Mouse (Mus musculus) stomach, embryonic 15.5 days (tissue): Measurements from ENCODE around the gene Map2k1. TPM values are rescaled to one million over a fixed set of nuclear protein-coding genes. Genes with fewer than 3 reads are reported as not detected.
"Not testable (repeated sequence)": the region's sequence is repeated elsewhere in the genome, so short reads cannot be mapped to it uniquely, and the experiment has no call there.

Source experiments
- ATAC-seq: fragments of 200-750 bp; cut with Nextera tagmentation; 2 replicates; pipeline ENCODE4 v1.8.0; 2017; ENCODE audit warnings: low read depth, moderate number of reproducible peaks, moderate TSS enrichment; ENCODE audit not compliant: insufficient read depth, low FRiP score
- H3K27ac ChIP-seq: fragments of 300-500 bp; sonication (generic); 2 replicates; pipeline ENCODE4 v1.5.1; 2015; ENCODE audit warnings: mild to moderate bottlenecking, inconsistent platforms
- H3K27me3 ChIP-seq: fragments of 300-500 bp; sonication (generic); replicated peaks from 2 replicates; pipeline ENCODE4 v1.6.1; 2015; ENCODE audit warnings: inconsistent platforms
- H3K36me3 ChIP-seq: fragments of 300-500 bp; sonication (generic); 2 replicates; pipeline ENCODE4 v1.6.1; 2015; ENCODE audit warnings: inconsistent platforms
- H3K4me1 ChIP-seq: fragments of 300-500 bp; sonication (generic); 2 replicates; pipeline ENCODE4 v1.6.1; 2015; ENCODE audit warnings: inconsistent platforms
- H3K4me2 ChIP-seq: fragments of 300-500 bp; sonication (generic); 2 replicates; pipeline ENCODE4 v1.6.1; 2015; ENCODE audit warnings: mild to moderate bottlenecking, inconsistent platforms
- H3K4me3 ChIP-seq: fragments of 300-500 bp; sonication (generic); replicated peaks from 2 replicates; pipeline ENCODE4 v1.5.1; 2015; ENCODE audit warnings: inconsistent platforms
- H3K9ac ChIP-seq: fragments of 300-500 bp; sonication (generic); 2 replicates; pipeline ENCODE4 v1.6.1; 2015; ENCODE audit warnings: inconsistent platforms
- H3K9me3 ChIP-seq: fragments of 300-500 bp; sonication (generic); 2 replicates; pipeline ENCODE4 v1.6.1; 2016; ENCODE audit warnings: inconsistent platforms
- WGBS: fragments of 180-500 bp; shearing (Covaris S2); methylation state at CpG from one replicate; pipeline ENCODE4 v1.1.7; 2015; 5-methylcytosine and 5-hydroxymethylcytosine counted together
- polyA plus RNA-seq: library from polyadenylated mRNA; unstranded; fragments of >200 nt; fragmentation: Nextera tagmentation; extraction: Ambion mirVana; gene quantifications from 2 replicates; pipeline ENCODE4 v1.2.1, GENCODE M21; 2015

The Map2k1 gene
- polyA plus RNA-seq, result 85.5 and 88.6 TPM in 2 replicates

- 0% methylated on average over 89 of the region's 89 CpGs for WGBS
- peak; percentile 97 for ATAC-seq
- Histone ChIP-seq H3K4me1 (0 out of 2 replicates have a peak, but pooled peaks cover 6% of the 10 kb centered on the region), H3K36me3 (no peaks in the 10 kb centered on the region), H3K27me3 (no peaks in the 10 kb centered on the region), H3K27ac (peak within 1 kb of the TSS; percentile 97), H3K4me3 (peak within 1 kb of the TSS; percentile 100), H3K4me2 (peak within 1 kb of the TSS; percentile 76), H3K9ac (peak within 1 kb of the TSS; percentile 95), H3K9me3 (no peaks in the 10 kb centered on the region)
These were observed at the start of gene Map2k1 for GRCm38 (mm10) chr9:64253021-64253904. TSS of gene Map2k1 (minus strand) at chr9:64253631.

GRCm38 (mm10) chr9:64303086-64303485 is 49.7 kb upstream of the Map2k1 start:
- H3K9me3 ChIP-seq, H3K27ac ChIP-seq, ATAC-seq, H3K4me3 ChIP-seq, H3K4me2 ChIP-seq, H3K4me1 ChIP-seq, H3K27me3 ChIP-seq, H3K9ac ChIP-seq: not testable (repeated sequence)
- WGBS, result 89% methylated on average over 4 of the region's 4 CpGs
- H3K36me3 ChIP-seq, result peaks cover 37% of the 10 kb centered on the region

- H3K9me3 ChIP-seq, result no peaks in the 10 kb centered on the region
- no peaks in the 10 kb centered on the region for H3K36me3 ChIP-seq
- peak overlapping the region; percentile 67 for H3K4me2 ChIP-seq
- WGBS, result 41% methylated on average over 5 of the region's 5 CpGs
- peak overlapping the region; percentile 90 for H3K4me3 ChIP-seq
- H3K9ac ChIP-seq, result peak overlapping the region; percentile 96
- no peak for ATAC-seq
- no peaks in the 10 kb centered on the region for H3K27me3 ChIP-seq
- no peak overlapping the region for H3K27ac ChIP-seq
- H3K4me1 ChIP-seq, result peaks cover 9% of the 10 kb centered on the region; the same call in 1 of the 2 replicates
These were observed 29.1 kb upstream of the Map2k1 start for GRCm38 (mm10) chr9:64282404-64282987.

GRCm38 (mm10) chr9:64281781-64282178 is 28.3 kb upstream of the Map2k1 start:
- no peaks in the 10 kb centered on the region for H3K36me3 ChIP-seq
- peak overlapping the region; percentile 93 for H3K27ac ChIP-seq
- H3K4me1 ChIP-seq, result peaks cover 9% of the 10 kb centered on the region; the same call in 1 of the 2 replicates
- peak overlapping the region; percentile 90 for H3K4me3 ChIP-seq
- H3K4me2 ChIP-seq, result peak overlapping the region; percentile 67
- no peaks in the 10 kb centered on the region for H3K27me3 ChIP-seq
- H3K9ac ChIP-seq, result peak overlapping the region; percentile 96
- peak; percentile 90 for ATAC-seq
- under 1% methylated on average over 24 of the region's 24 CpGs for WGBS
- no peaks in the 10 kb centered on the region for H3K9me3 ChIP-seq

GRCm38 (mm10) chr9:64281105-64281780 is 27.8 kb upstream of the Map2k1 start, which contains the start of gene Tipin:
TSS of gene Tipin (plus strand) at chr9:64281581.
- ATAC-seq, result peak; percentile 94
- Histone ChIP-seq H3K27me3 (no peaks in the 10 kb centered on the region), H3K9ac (peak within 1 kb of the TSS; percentile 96), H3K9me3 (no peaks in the 10 kb centered on the region), H3K27ac (peak within 1 kb of the TSS; percentile 93), H3K4me1 (peaks cover 9% of the 10 kb centered on the region; the same call in 1 of the 2 replicates), H3K36me3 (no peaks in the 10 kb centered on the region), H3K4me3 (peak within 1 kb of the TSS; percentile 90), H3K4me2 (peak within 1 kb of the TSS; percentile 67)
- WGBS, result 2% methylated on average over 46 of the region's 46 CpGs

- no peak overlapping the region for H3K4me3 ChIP-seq
- H3K27ac ChIP-seq, result no peak overlapping the region
- H3K9ac ChIP-seq, result no peak overlapping the region
- H3K4me1 ChIP-seq, result peaks cover 9% of the 10 kb centered on the region; the same call in 1 of the 2 replicates
- no peak for ATAC-seq
- no peaks in the 10 kb centered on the region for H3K27me3 ChIP-seq
- no peaks in the 10 kb centered on the region for H3K36me3 ChIP-seq
- H3K9me3 ChIP-seq, result no peaks in the 10 kb centered on the region
- H3K4me2 ChIP-seq, result no peak overlapping the region
- WGBS, result 87% methylated on average over 6 of the region's 6 CpGs
These were observed 25.4 kb upstream of the Map2k1 start for GRCm38 (mm10) chr9:64278665-64279310.

GRCm38 (mm10) chr9:64277706-64278105 is 24.3 kb upstream of the Map2k1 start:
- Histone ChIP-seq H3K4me2 (no peak overlapping the region), H3K27me3 (no peaks in the 10 kb centered on the region), H3K36me3 (no peaks in the 10 kb centered on the region), H3K4me1 (peaks cover 9% of the 10 kb centered on the region; the same call in 1 of the 2 replicates), H3K9ac (no peak overlapping the region), H3K9me3 (no peaks in the 10 kb centered on the region), H3K27ac (no peak overlapping the region), H3K4me3 (no peak overlapping the region)
- 63% methylated on average over 8 of the region's 8 CpGs for WGBS
- no peak for ATAC-seq

- Histone ChIP-seq H3K27ac (no peak overlapping the region), H3K4me3 (no peak overlapping the region), H3K9me3 (no peaks in the 10 kb centered on the region), H3K4me2 (no peak overlapping the region), H3K27me3 (no peaks in the 10 kb centered on the region), H3K36me3 (no peaks in the 10 kb centered on the region), H3K4me1 (no peaks in the 10 kb centered on the region), H3K9ac (no peak overlapping the region)
- WGBS, result 72% methylated on average over 1 of the region's 1 CpGs
- no peak for ATAC-seq
These were observed 21.5 kb upstream of the Map2k1 start for GRCm38 (mm10) chr9:64274919-64275318.

- H3K4me2 ChIP-seq, result no peak overlapping the region
- no peak overlapping the region for H3K27ac ChIP-seq
- H3K36me3 ChIP-seq, result no peaks in the 10 kb centered on the region
- no peak for ATAC-seq
- H3K4me1 ChIP-seq, result no peaks in the 10 kb centered on the region
- H3K9me3 ChIP-seq, result no peaks in the 10 kb centered on the region
- H3K9ac ChIP-seq, result no peak overlapping the region
- H3K27me3 ChIP-seq, result no peaks in the 10 kb centered on the region
- H3K4me3 ChIP-seq, result no peak overlapping the region
- 74% methylated on average over 4 of the region's 4 CpGs for WGBS
These were observed 20.9 kb upstream of the Map2k1 start for GRCm38 (mm10) chr9:64274291-64274690.

GRCm38 (mm10) chr9:64273757-64274156 is 20.3 kb upstream of the Map2k1 start:
- Histone ChIP-seq H3K4me3 (no peak overlapping the region), H3K4me2 (no peak overlapping the region), H3K9me3 (no peaks in the 10 kb centered on the region), H3K27ac (no peak overlapping the region), H3K36me3 (no peaks in the 10 kb centered on the region), H3K9ac (no peak overlapping the region), H3K4me1 (no peaks in the 10 kb centered on the region), H3K27me3 (no peaks in the 10 kb centered on the region)
- no peak for ATAC-seq
- 73% methylated on average over 4 of the region's 4 CpGs for WGBS

GRCm38 (mm10) chr9:64272611-64273010 is 19.2 kb upstream of the Map2k1 start:
- H3K9me3 ChIP-seq, result no peaks in the 10 kb centered on the region
- H3K27me3 ChIP-seq, result no peaks in the 10 kb centered on the region
- no peak overlapping the region for H3K27ac ChIP-seq
- H3K36me3 ChIP-seq, result no peaks in the 10 kb centered on the region
- no peaks in the 10 kb centered on the region for H3K4me1 ChIP-seq
- no peak overlapping the region for H3K4me3 ChIP-seq
- H3K4me2 ChIP-seq, result no peak overlapping the region
- ATAC-seq, result no peak
- no peak overlapping the region for H3K9ac ChIP-seq
- 37% methylated on average over 7 of the region's 7 CpGs for WGBS
